Mouse (Mus musculus): ENCODE results near the gene 4930467E23Rik.
"Not testable (repeated sequence)": the region's sequence is repeated elsewhere in the genome, so short reads cannot be mapped to it uniquely, and the experiment has no call there.

DNA sequence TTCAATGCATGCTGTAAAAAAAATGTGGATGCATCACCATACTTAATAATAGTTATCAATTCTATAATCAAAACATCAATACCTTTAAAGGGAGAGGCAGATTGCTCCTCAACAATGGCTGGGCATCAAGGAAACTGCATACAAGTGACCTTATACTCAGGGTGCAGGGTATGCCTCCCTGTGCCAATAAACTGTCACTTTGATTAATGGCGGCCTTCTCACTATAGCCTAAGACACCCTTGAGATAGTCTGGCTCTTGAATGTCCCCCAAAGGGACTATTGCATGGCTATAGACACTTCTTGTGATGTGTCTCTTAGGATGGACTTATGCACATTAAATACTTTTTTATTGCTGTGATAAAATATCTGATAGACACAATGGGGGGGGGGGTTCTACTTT lies 48.8 kb downstream of the 4930467E23Rik start:
- not testable (repeated sequence) for TF ChIP-seq CTCF, EP300 (IDR thresholded peaks at IDR 0.05; ENCODE audit: low read depth)
